Mouse (Mus musculus) lung, postnatal 36 days (tissue): Measurements from ENCODE around the gene Yipf2.
"Not testable (repeated sequence)": the region's sequence is repeated elsewhere in the genome, so short reads cannot be mapped to it uniquely, and the experiment has no call there.

Experiments used
- DNase-seq: peaks from one replicate; pipeline ENCODE4 v3.0.0; 2022; ENCODE audit warnings: mixed read lengths

Gene Yipf2

GRCm38 (mm10) chr9:21556996-21557395, 35.6 kb downstream of the Yipf2 start:
- peak; percentile 7 for DNase-seq

- no peak for DNase-seq
Observed at GRCm38 (mm10) chr9:21555198-21555742, 37.4 kb downstream of the Yipf2 start.

GRCm38 (mm10) chr9:21553607-21554273, 38.9 kb downstream of the Yipf2 start:
- DNase-seq: no peak

GRCm38 (mm10) chr9:21551049-21551448, 41.6 kb downstream of the Yipf2 start:
- DNase-seq: no peak

GRCm38 (mm10) chr9:21547075-21547941, 45.3 kb downstream of the Yipf2 start:
- DNase-seq: peak; percentile 59

GRCm38 (mm10) chr9:21546789-21547074, 45.9 kb downstream of the Yipf2 start, which contains the start of gene Carm1:
Carm1 (plus strand) TSS chr9:21546894.
- DNase-seq: no peak

GRCm38 (mm10) chr9:21545916-21546788, 46.5 kb downstream of the Yipf2 start:
- peak; percentile 99 for DNase-seq

- peak; percentile 12 for DNase-seq
Observed at GRCm38 (mm10) chr9:21545351-21545915, 47.2 kb downstream of the Yipf2 start.

- not testable (repeated sequence) for DNase-seq
Observed at GRCm38 (mm10) chr9:21542001-21542400, 50.6 kb downstream of the Yipf2 start.

GRCm38 (mm10) chr9:21539981-21540753, 52.5 kb downstream of the Yipf2 start:
- peak; percentile 19 for DNase-seq
